Mouse (Mus musculus): ENCODE data around the gene Afap1. TPM values are rescaled to one million over a fixed set of nuclear protein-coding genes. Genes with fewer than 3 reads are reported as not detected.

The Afap1 gene
- total RNA-seq, 2 experiments from 2014 or later, result 110 to 127 TPM

Other genes with a start within 250 kb of the Afap1 start
- gene Htra3, start 213.5 kb upstream of the Afap1 start, total RNA-seq (2021), result 10 to 100 TPM; 14.0 to 14.9 TPM
- 1 to 10 TPM; 2.8 to 4.1 TPM for gene Sh3tc1, start 153.3 kb upstream of the Afap1 start, total RNA-seq (2021)
- gene Ablim2, start 135.4 kb upstream of the Afap1 start, total RNA-seq (2021), result 10 to 100 TPM; 73.1 to 80.7 TPM